8 mouse cellular contexts compared by ENCODE assay signal in the genomic region with DNA sequence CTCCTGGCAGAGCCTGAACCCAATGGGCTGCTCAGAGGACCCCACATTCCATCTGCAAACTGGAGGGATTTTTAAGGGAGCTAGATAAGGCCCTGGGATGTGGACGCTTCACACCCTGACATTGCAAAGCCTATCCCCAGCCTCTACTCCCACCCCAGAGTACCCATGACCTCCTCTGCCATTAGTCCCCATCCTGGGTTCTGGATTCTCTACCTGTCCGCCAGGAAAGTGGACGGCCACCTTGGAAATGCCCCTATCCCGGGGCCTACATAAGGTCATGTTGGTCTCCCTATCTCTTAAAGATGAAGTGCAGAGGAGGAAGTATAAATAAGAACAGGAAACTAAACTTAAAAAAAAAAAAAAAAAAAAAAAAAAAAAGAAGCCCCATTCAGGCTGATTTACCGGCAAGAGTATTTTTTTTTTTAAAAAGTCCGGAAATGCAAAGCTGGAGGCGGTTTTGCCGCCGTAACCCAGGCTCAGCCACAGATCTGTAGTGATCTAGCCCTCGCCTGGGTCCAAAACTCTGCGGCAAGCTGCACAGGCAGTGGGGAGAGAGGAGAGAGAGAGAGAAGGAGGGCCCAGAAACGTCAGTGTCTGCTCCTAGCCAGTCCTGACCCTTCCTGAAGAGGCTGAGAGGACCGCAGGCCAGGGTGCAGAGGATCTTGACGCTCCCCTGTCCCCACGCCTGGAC. TPM values are rescaled to one million over a fixed set of nuclear protein-coding genes. Genes with fewer than 3 reads are reported as not detected.
A peak's percentile ranks its signal among the peaks of the same experiment; 100 is the strongest.
DNase-seq lines count a peak whose midpoint lies in the region; ATAC-seq lines count a peak whose summit lies in the region.

No protein-coding gene starts in this region.

- peak; percentile 90 for DNase-seq in 416B (ENCODE audit: low read depth)
- DNase-seq in midbrain, embryonic 11.5 days (ENCODE audit: low spot score, missing footprints), result no peak
- DNase-seq in thymus, postnatal 10 days (ENCODE audit: low spot score in 2 of 2), result peak; percentile 65
- no peak for DNase-seq in frontal cortex, postnatal 10 days (ENCODE audit: low spot score in 2 of 2)
- DNase-seq in ovary, adult 18-20 months (ENCODE audit: low spot score), result no peak

- peaks cover 10% of the 10 kb centered on the region for H3K4me1 ChIP-seq in forebrain, embryonic 13.5 days
- peaks cover 19% of the 10 kb centered on the region for H3K4me1 ChIP-seq in limb, embryonic 12.5 days (replicated peaks)
- peaks cover 4% of the 10 kb centered on the region; the same call in 1 of the 2 replicates for H3K4me1 ChIP-seq in midbrain, embryonic 11.5 days (ENCODE audit: control insufficient read depth, insufficient read depth, low read length)

- H3K4me3 ChIP-seq in forebrain, embryonic 13.5 days, result peak overlapping the region; percentile 47
- peak overlapping the region; percentile 52 for H3K4me3 ChIP-seq in limb, embryonic 12.5 days (replicated peaks)
- peak overlapping the region; percentile 40 for H3K4me3 ChIP-seq in midbrain, embryonic 11.5 days (ENCODE audit: low read depth, low read length)

- H3K9me3 ChIP-seq in forebrain, embryonic 13.5 days (replicated peaks), result no peaks in the 10 kb centered on the region
- no peaks in the 10 kb centered on the region for H3K9me3 ChIP-seq in limb, embryonic 12.5 days
- no peaks in the 10 kb centered on the region for H3K9me3 ChIP-seq in midbrain, embryonic 11.5 days (ENCODE audit: control insufficient read depth, low read length)

- H3K36me3 ChIP-seq in forebrain, embryonic 13.5 days (ENCODE audit: poor library complexity, severe bottlenecking), result no peaks in the 10 kb centered on the region
- no peaks in the 10 kb centered on the region for H3K36me3 ChIP-seq in limb, embryonic 12.5 days
- H3K36me3 ChIP-seq in midbrain, embryonic 11.5 days (ENCODE audit: control insufficient read depth, insufficient read depth, low read length), result no peaks in the 10 kb centered on the region

- WGBS in forebrain, embryonic 13.5 days, result 21% methylated on average over 15 of the region's 15 CpGs
- WGBS in limb, embryonic 12.5 days, result 20% methylated on average over 15 of the region's 15 CpGs
- WGBS in midbrain, embryonic 11.5 days, result 18% methylated on average over 15 of the region's 15 CpGs

- peaks cover 38% of the 10 kb centered on the region for H3K27me3 ChIP-seq in forebrain, embryonic 13.5 days
- H3K27me3 ChIP-seq in limb, embryonic 12.5 days, result peaks cover 43% of the 10 kb centered on the region
- peaks cover 12% of the 10 kb centered on the region for H3K27me3 ChIP-seq in midbrain, embryonic 11.5 days (ENCODE audit: control insufficient read depth, insufficient read depth, low read length)

- H3K4me2 ChIP-seq in forebrain, embryonic 13.5 days, result peak overlapping the region; percentile 76
- peak overlapping the region; percentile 79 for H3K4me2 ChIP-seq in limb, embryonic 12.5 days
- peak overlapping the region; percentile 71 for H3K4me2 ChIP-seq in midbrain, embryonic 11.5 days

- H3K9ac ChIP-seq in forebrain, embryonic 13.5 days, result peak overlapping the region; percentile 68
- peak overlapping the region; percentile 63 for H3K9ac ChIP-seq in limb, embryonic 12.5 days (replicated peaks)
- H3K9ac ChIP-seq in midbrain, embryonic 11.5 days (ENCODE audit: low read length), result peak overlapping the region; percentile 63

- ATAC-seq in CD4-positive, CD25-positive, alpha-beta regulatory T cell, adult 4 months, result peak; percentile 50
- no peak for ATAC-seq in forebrain, embryonic 13.5 days
- ATAC-seq in limb, embryonic 12.5 days (ENCODE audit: insufficient number of reproducible peaks, insufficient read depth, low FRiP score, low TSS enrichment, low read depth), result no peak
- ATAC-seq in midbrain, embryonic 11.5 days (ENCODE audit: low FRiP score), result no peak; the same call in 1 of the 2 replicates

- H3K27ac ChIP-seq in forebrain, embryonic 13.5 days, result no peak overlapping the region
- no peak overlapping the region for H3K27ac ChIP-seq in limb, embryonic 12.5 days
- no peak overlapping the region for H3K27ac ChIP-seq in midbrain, embryonic 11.5 days (ENCODE audit: low read depth, low read length)

RNA-seq across cellular contexts. Expression of gene Pik3cd, which starts 4.7 kb away (rescaled TPM):
- 100 to 1,000 TPM; 102 to 179 TPM for polyA plus RNA-seq in CD4-positive, CD25-positive, alpha-beta regulatory T cell, adult 4 months (2017; shearing (Covaris generic))
- 8.0 and 9.0 TPM in 2 replicates for polyA plus RNA-seq in forebrain, embryonic 13.5 days (2015; fragmentation: Nextera tagmentation; extraction: Ambion mirVana)
- polyA plus RNA-seq in limb, embryonic 12.5 days (2016; fragmentation: Nextera tagmentation; extraction: Ambion mirVana), result 3.8 TPM in 2 replicates
- polyA plus RNA-seq in midbrain, embryonic 11.5 days (2014; fragmentation: Nextera tagmentation; extraction: Ambion mirVana), result 7.8 and 8.7 TPM in 2 replicates

RNA-seq across cellular contexts. Expression of gene Tmem201, which starts 40.2 kb away (rescaled TPM):
- 1 to 10 TPM; 4.6 to 7.8 TPM for polyA plus RNA-seq in CD4-positive, CD25-positive, alpha-beta regulatory T cell, adult 4 months (2017; shearing (Covaris generic))
- polyA plus RNA-seq in forebrain, embryonic 13.5 days (2015; fragmentation: Nextera tagmentation; extraction: Ambion mirVana), result 31.0 and 34.6 TPM in 2 replicates
- polyA plus RNA-seq in limb, embryonic 12.5 days (2016; fragmentation: Nextera tagmentation; extraction: Ambion mirVana), result 37.9 and 38.4 TPM in 2 replicates
- polyA plus RNA-seq in midbrain, embryonic 11.5 days (2014; fragmentation: Nextera tagmentation; extraction: Ambion mirVana), result 15.8 and 18.4 TPM in 2 replicates

Comparison
In these comparisons a context has a peak if more than half of its experiments do, and no peak if none do; other contexts are left out.
1. DNase-seq: peak in 416B (single experiment) and thymus, postnatal 10 days (2 of 2); none in midbrain, embryonic 11.5 days (single experiment), frontal cortex, postnatal 10 days (0 of 2) and ovary, adult 18-20 months (single experiment).
2. RNA of gene Pik3cd, which starts 4.7 kb away (polyA plus RNA-seq): 102 to 179 TPM in CD4-positive, CD25-positive, alpha-beta regulatory T cell, adult 4 months; 7.8 to 8.7 TPM in midbrain, embryonic 11.5 days, 8.0 to 9.0 TPM in forebrain, embryonic 13.5 days and 3.8 TPM in limb, embryonic 12.5 days; every median in the first group is over 10 times any median in the second.
3. Peak in every context shown above with its lines, with median percentiles within 50 percentile points of each other: H3K4me2 ChIP-seq, H3K4me3 ChIP-seq and H3K9ac ChIP-seq.